In the genomic region with DNA sequence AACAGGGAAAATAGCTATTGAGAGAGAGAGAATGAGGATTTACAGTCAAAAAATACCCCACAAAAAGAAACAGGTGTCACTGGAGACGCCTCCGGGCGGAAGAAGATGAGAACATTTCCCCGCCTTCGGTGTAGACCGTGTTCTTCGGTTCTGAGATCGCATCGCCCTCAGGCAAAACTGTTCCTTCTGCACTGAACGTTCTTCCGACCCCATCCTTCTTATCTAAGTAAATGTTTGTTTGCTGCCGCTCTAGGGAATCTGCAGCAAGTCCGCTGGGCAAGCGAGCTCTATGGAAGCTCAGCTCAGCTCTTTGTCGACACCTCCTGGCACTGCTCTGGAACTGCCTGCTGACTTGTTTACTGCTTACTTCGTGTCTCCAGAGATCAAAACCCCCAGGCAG, we compare ENCODE assay signal across 8 mouse cellular contexts. TPM values are rescaled to one million over a fixed set of nuclear protein-coding genes. Genes with fewer than 3 reads are reported as not detected.
A peak's percentile ranks its signal among the peaks of the same experiment; 100 is the strongest.
DNase-seq lines count a peak whose midpoint lies in the region; ATAC-seq lines count a peak whose summit lies in the region.

No protein-coding gene starts in this region.

- peak overlapping the region; percentile 44 for H3K9ac ChIP-seq in hindbrain, embryonic 15.5 days

- WGBS in hindbrain, embryonic 15.5 days = 2% methylated on average over 16 of the region's 16 CpGs

- ATAC-seq in hindbrain, embryonic 15.5 days (ENCODE audit: low FRiP score, low read depth) = 0 out of 2 replicates have a peak, but pooled peaks have one; percentile 61

- H3K27me3 ChIP-seq in hindbrain, embryonic 15.5 days = no peaks in the 10 kb centered on the region

- no peaks in the 10 kb centered on the region for H3K36me3 ChIP-seq in hindbrain, embryonic 15.5 days

- peak overlapping the region; percentile 43 for H3K4me3 ChIP-seq in hindbrain, embryonic 15.5 days

- H3K4me2 ChIP-seq in hindbrain, embryonic 15.5 days = peak overlapping the region; percentile 71

- H3K27ac ChIP-seq in hindbrain, embryonic 15.5 days (replicated peaks) = peak overlapping the region; percentile 68

- no peaks in the 10 kb centered on the region for H3K9me3 ChIP-seq in hindbrain, embryonic 15.5 days

- peak; percentile 80 for DNase-seq in T-cell, adult 2 months (ENCODE audit: low spot score)
- peak; percentile 91 for DNase-seq in cerebellum, postnatal 25 days
- peak; percentile 74 to 83 for DNase-seq in frontal cortex, postnatal 36 days (ENCODE audit: low spot score in 2 of 2)
- DNase-seq in layer of hippocampus, postnatal 36 days = peak; percentile 77 to 78
- DNase-seq in lung, postnatal 25 days (ENCODE audit: low spot score) = peak; percentile 75
- DNase-seq in retina, embryonic 14.5 days (ENCODE audit: low spot score) = peak; percentile 93
- peak; percentile 78 to 80 for DNase-seq in thymus, postnatal 36 days

- H3K4me1 ChIP-seq in hindbrain, embryonic 15.5 days (replicated peaks) = no peaks in the 10 kb centered on the region

RNA-seq across cellular contexts. Expression of a gene that starts 5.0 kb away (rescaled TPM):
- 0.05 and 0.23 TPM in 2 replicates for polyA plus RNA-seq in hindbrain, embryonic 15.5 days (2015; fragmentation: Nextera tagmentation; extraction: Ambion mirVana)
- total RNA-seq in layer of hippocampus, postnatal 36 days (2021) = under 1 TPM; 0.40 to 0.53 TPM

RNA-seq across cellular contexts. Expression of a gene that starts 38.3 kb away (rescaled TPM):
- 83.5 and 88.9 TPM in 2 replicates for polyA plus RNA-seq in hindbrain, embryonic 15.5 days (2015; fragmentation: Nextera tagmentation; extraction: Ambion mirVana)
- 10 to 100 TPM; 73.1 to 78.6 TPM for total RNA-seq in layer of hippocampus, postnatal 36 days (2021)

Comparison
In these comparisons a context has a peak if more than half of its experiments do, and no peak if none do; other contexts are left out.
1. Peak in every context shown above with its lines: DNase-seq, ATAC-seq, H3K4me3 ChIP-seq and H3K27ac ChIP-seq.